ENCODE assay signal across 11 mouse cellular contexts in genomic region chr9:35400398-35400797, GRCm38 (mm10). TPM values are rescaled to one million over a fixed set of nuclear protein-coding genes. Genes with fewer than 3 reads are reported as not detected.
DNase-seq lines count a peak whose midpoint lies in the region; ATAC-seq lines count a peak whose summit lies in the region.
"Had no signal": no experiment of that assay in that cellular context is flagged by ENCODE, and none has a peak within 500 bp of the region (broad histone marks: within the 10 kb centered on the region; RNA-seq: fewer than 3 reads in every experiment).

No protein-coding gene starts in this region.

- no peak overlapping the region for H3K9ac ChIP-seq in liver, embryonic 13.5 days
- no peak overlapping the region for H3K9ac ChIP-seq in liver, embryonic 12.5 days
- no peak overlapping the region; the same call in 1 of the 2 replicates for H3K9ac ChIP-seq in forebrain, embryonic 14.5 days (ENCODE audit: low read length)
- no peak overlapping the region for H3K9ac ChIP-seq in hindbrain, embryonic 12.5 days
- no peak overlapping the region for H3K9ac ChIP-seq in midbrain, embryonic 14.5 days (replicated peaks; ENCODE audit: low read length)

- H3K4me2 ChIP-seq in liver, embryonic 13.5 days: 0 out of 2 replicates have a peak overlapping the region, but pooled peaks have one; percentile 14
- no peak overlapping the region for H3K4me2 ChIP-seq in liver, embryonic 12.5 days
- H3K4me2 ChIP-seq in forebrain, embryonic 14.5 days (ENCODE audit: low read length): peak overlapping the region; percentile 28; the same call in 1 of the 2 replicates
- H3K4me2 ChIP-seq in hindbrain, embryonic 12.5 days (replicated peaks): peak overlapping the region; percentile 17
- H3K4me2 ChIP-seq in midbrain, embryonic 14.5 days (ENCODE audit: low read length): peak overlapping the region; percentile 20

- no peak overlapping the region for H3K4me3 ChIP-seq in liver, embryonic 13.5 days (replicated peaks)
- H3K4me3 ChIP-seq in liver, embryonic 12.5 days: no peak overlapping the region
- H3K4me3 ChIP-seq in forebrain, embryonic 14.5 days (ENCODE audit: low read depth, low read length): no peak overlapping the region
- H3K4me3 ChIP-seq in hindbrain, embryonic 12.5 days: no peak overlapping the region
- no peak overlapping the region for H3K4me3 ChIP-seq in midbrain, embryonic 14.5 days (replicated peaks; ENCODE audit: low read depth, low read length)
- H3K4me3 ChIP-seq: heart, adult 2 months had no signal

- ATAC-seq in liver, embryonic 13.5 days (ENCODE audit: low read depth): no peak
- no peak for ATAC-seq in liver, embryonic 12.5 days
- no peak for ATAC-seq in forebrain, embryonic 14.5 days
- no peak for ATAC-seq in hindbrain, embryonic 12.5 days (ENCODE audit: low FRiP score)
- no peak for ATAC-seq in midbrain, embryonic 14.5 days (ENCODE audit: low FRiP score, low TSS enrichment)

- H3K27me3 ChIP-seq in liver, embryonic 13.5 days: peaks cover 9% of the 10 kb centered on the region
- peaks cover 13% of the 10 kb centered on the region for H3K27me3 ChIP-seq in liver, embryonic 12.5 days (replicated peaks)
- H3K27me3 ChIP-seq in forebrain, embryonic 14.5 days (replicated peaks; ENCODE audit: control insufficient read depth, insufficient read depth, low read length): no peaks in the 10 kb centered on the region
- H3K27me3 ChIP-seq in hindbrain, embryonic 12.5 days: peaks cover 44% of the 10 kb centered on the region
- peaks cover 3% of the 10 kb centered on the region; the same call in 1 of the 2 replicates for H3K27me3 ChIP-seq in midbrain, embryonic 14.5 days (ENCODE audit: control insufficient read depth, insufficient read depth, low read length)

- no peaks in the 10 kb centered on the region for H3K9me3 ChIP-seq in liver, embryonic 13.5 days (replicated peaks)
- no peaks in the 10 kb centered on the region for H3K9me3 ChIP-seq in liver, embryonic 12.5 days (replicated peaks)
- H3K9me3 ChIP-seq in forebrain, embryonic 14.5 days (replicated peaks; ENCODE audit: control insufficient read depth, low read length): no peaks in the 10 kb centered on the region
- no peaks in the 10 kb centered on the region for H3K9me3 ChIP-seq in hindbrain, embryonic 12.5 days (replicated peaks)
- no peaks in the 10 kb centered on the region for H3K9me3 ChIP-seq in midbrain, embryonic 14.5 days (ENCODE audit: control insufficient read depth, low read length)
- H3K9me3 ChIP-seq: G1E had no signal

- H3K36me3 ChIP-seq in liver, embryonic 13.5 days: no peaks in the 10 kb centered on the region
- H3K36me3 ChIP-seq in liver, embryonic 12.5 days: no peaks in the 10 kb centered on the region
- H3K36me3 ChIP-seq in forebrain, embryonic 14.5 days (ENCODE audit: control insufficient read depth, insufficient read depth, low read length): no peaks in the 10 kb centered on the region
- no peaks in the 10 kb centered on the region for H3K36me3 ChIP-seq in hindbrain, embryonic 12.5 days
- H3K36me3 ChIP-seq in midbrain, embryonic 14.5 days (ENCODE audit: control insufficient read depth, insufficient read depth, low read length): no peaks in the 10 kb centered on the region
- H3K36me3 ChIP-seq: G1E had no signal

- 5% methylated on average over 7 of the region's 7 CpGs for WGBS in liver, embryonic 13.5 days (ENCODE audit: insufficient replicate concordance)
- WGBS in liver, embryonic 12.5 days (ENCODE audit: insufficient replicate concordance): 6% methylated on average over 7 of the region's 7 CpGs
- WGBS in forebrain, embryonic 14.5 days: 2% methylated on average over 7 of the region's 7 CpGs
- whole genome bisulfite sequencing in hindbrain, embryonic 12.5 days: 11% methylated on average over 7 of the region's 7 CpGs
- 2% methylated on average over 7 of the region's 7 CpGs for WGBS in midbrain, embryonic 14.5 days

- no peaks in the 10 kb centered on the region for H3K4me1 ChIP-seq in liver, embryonic 13.5 days (replicated peaks)
- H3K4me1 ChIP-seq in liver, embryonic 12.5 days: no peaks in the 10 kb centered on the region
- peaks cover 43% of the 10 kb centered on the region for H3K4me1 ChIP-seq in forebrain, embryonic 14.5 days (ENCODE audit: control insufficient read depth, insufficient read depth, low read length)
- H3K4me1 ChIP-seq in hindbrain, embryonic 12.5 days: peaks cover 34% of the 10 kb centered on the region
- peaks cover 28% of the 10 kb centered on the region for H3K4me1 ChIP-seq in midbrain, embryonic 14.5 days (ENCODE audit: control insufficient read depth, insufficient read depth, low read length)

- H3K27ac ChIP-seq in liver, embryonic 13.5 days: no peak overlapping the region
- H3K27ac ChIP-seq in liver, embryonic 12.5 days: no peak overlapping the region
- H3K27ac ChIP-seq in forebrain, embryonic 14.5 days (ENCODE audit: low read depth, low read length): peak overlapping the region; percentile 89
- no peak overlapping the region for H3K27ac ChIP-seq in hindbrain, embryonic 12.5 days
- no peak overlapping the region for H3K27ac ChIP-seq in midbrain, embryonic 14.5 days (replicated peaks; ENCODE audit: low read depth, low read length)
- H3K27ac ChIP-seq: heart, adult 2 months had no signal

- no peak for DNase-seq in liver, embryonic 13.5 days
- DNase-seq in forebrain, embryonic 14.5 days (ENCODE audit: low spot score): no peak
- no peak for DNase-seq in midbrain, embryonic 14.5 days
- DNase-seq in ovary, postnatal 10 days (ENCODE audit: low spot score): no peak
- no peak for DNase-seq in gastrocnemius, adult 8-10 months (ENCODE audit: low spot score in 2 of 2)
- DNase-seq: kidney, postnatal 25 days; thymus, postnatal 36 days had no signal

RNA-seq across cellular contexts. Expression of gene Cdon, which starts 20.5 kb away (rescaled TPM):
- polyA plus RNA-seq in liver, embryonic 13.5 days (2015; fragmentation: Nextera tagmentation; extraction: Ambion mirVana): 0.36 and 0.53 TPM in 2 replicates
- polyA plus RNA-seq in liver, embryonic 12.5 days (2016; fragmentation: Nextera tagmentation; extraction: Ambion mirVana): 0.96 and 1.0 TPM in 2 replicates
- 10.5 and 11.0 TPM in 2 replicates for polyA plus RNA-seq in forebrain, embryonic 14.5 days (2014; fragmentation: Nextera tagmentation; extraction: Ambion mirVana)
- polyA plus RNA-seq in hindbrain, embryonic 12.5 days (2016; fragmentation: Nextera tagmentation; extraction: Ambion mirVana): 15.8 and 21.5 TPM in 2 replicates
- polyA plus RNA-seq in midbrain, embryonic 14.5 days (2014; fragmentation: Nextera tagmentation; extraction: Ambion mirVana): 3.5 and 6.4 TPM in 2 replicates
- total RNA-seq in gastrocnemius, adult 8-10 months (2022): 10 to 100 TPM; 12.1 to 14.2 (median 13.1) TPM
